Comparison of ENCODE assay signal across 9 mouse cellular contexts in the genomic region with DNA sequence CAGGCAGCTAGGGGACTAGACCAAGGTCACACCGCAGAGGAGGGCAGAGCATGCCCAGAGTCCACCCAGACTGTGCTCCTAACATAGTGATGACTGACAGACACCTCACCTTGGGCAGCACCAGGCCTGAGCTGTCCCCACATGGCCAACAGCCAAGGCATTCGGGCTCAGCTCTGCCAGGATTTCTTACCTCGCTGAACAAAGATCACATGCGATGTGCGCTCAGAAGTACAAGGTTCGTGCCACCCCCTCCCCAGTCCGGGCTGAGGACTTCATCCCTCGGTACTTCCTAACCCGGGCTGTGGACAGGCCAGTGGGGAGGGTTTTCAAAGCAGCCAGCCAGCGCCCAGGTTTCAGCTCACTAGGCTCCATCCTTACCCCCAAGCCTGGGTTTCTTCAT. TPM values are rescaled to one million over a fixed set of nuclear protein-coding genes. Genes with fewer than 3 reads are reported as not detected.
DNase-seq lines count a peak whose midpoint lies in the region; ATAC-seq and TF ChIP-seq lines count a peak whose summit lies in the region.
"Had no signal": no experiment of that assay in that cellular context is flagged by ENCODE, and none has a peak within 500 bp of the region (broad histone marks: within the 10 kb centered on the region; RNA-seq: fewer than 3 reads in every experiment).

No protein-coding gene starts in this region.

- H3K27ac ChIP-seq in heart, embryonic 10.5 days: no peak overlapping the region
- H3K27ac ChIP-seq in embryonic facial prominence, embryonic 13.5 days: no peak overlapping the region
- no peak overlapping the region for H3K27ac ChIP-seq in intestine, postnatal 0 days (ENCODE audit: low read depth, low read length)
- H3K27ac ChIP-seq in liver, embryonic 14.5 days: no peak overlapping the region

- WGBS in heart, embryonic 10.5 days: 34% methylated on average over 10 of the region's 10 CpGs
- 31% methylated on average over 10 of the region's 10 CpGs for whole genome bisulfite sequencing in embryonic facial prominence, embryonic 13.5 days
- WGBS in intestine, postnatal 0 days: 36% methylated on average over 10 of the region's 10 CpGs
- WGBS in liver, embryonic 14.5 days (ENCODE audit: insufficient replicate concordance): 43% methylated on average over 10 of the region's 10 CpGs

- peak overlapping the region; percentile 76 for H3K9ac ChIP-seq in embryonic facial prominence, embryonic 13.5 days
- no peak overlapping the region for H3K9ac ChIP-seq in intestine, postnatal 0 days (ENCODE audit: low read depth, low read length)
- no peak overlapping the region for H3K9ac ChIP-seq in liver, embryonic 14.5 days (replicated peaks)

- no peak for TF ChIP-seq EP300 in liver, embryonic 14.5 days (IDR thresholded peaks at IDR 0.05; ENCODE audit: low read depth)

- peaks cover 84% of the 10 kb centered on the region for H3K27me3 ChIP-seq in heart, embryonic 10.5 days (ENCODE audit: insufficient read depth, poor library complexity, severe bottlenecking)
- peaks cover 49% of the 10 kb centered on the region for H3K27me3 ChIP-seq in embryonic facial prominence, embryonic 13.5 days
- peaks cover 29% of the 10 kb centered on the region for H3K27me3 ChIP-seq in intestine, postnatal 0 days (replicated peaks; ENCODE audit: control insufficient read depth, insufficient read depth, low read length)
- H3K27me3 ChIP-seq in liver, embryonic 14.5 days (ENCODE audit: control insufficient read depth, insufficient read depth, low read length): peaks cover 29% of the 10 kb centered on the region

- TF ChIP-seq CTCF in intestine, postnatal 0 days (IDR thresholded peaks at IDR 0.05; ENCODE audit: low read depth): no peak
- no peak for TF ChIP-seq CTCF in liver, embryonic 14.5 days (IDR thresholded peaks at IDR 0.05; ENCODE audit: low read depth)

- DNase-seq in heart, embryonic 10.5 days (ENCODE audit: low spot score): no peak
- DNase-seq in heart, postnatal 25 days (ENCODE audit: low spot score): no peak
- no peak for DNase-seq in liver, embryonic 14.5 days (ENCODE audit: low read depth in 3 of 3, low spot score in 3 of 3)
- no peak for DNase-seq in urinary bladder, postnatal 25 days (ENCODE audit: low spot score)
- DNase-seq in gastrocnemius, adult 8-10 months (ENCODE audit: low spot score in 2 of 2): no peak
- no peak for DNase-seq in ovary, postnatal 10 days (ENCODE audit: low spot score)
- DNase-seq: right cerebral cortex, adult 18-20 months had no signal

- H3K4me3 ChIP-seq in heart, embryonic 10.5 days: peak overlapping the region; percentile 69
- peak overlapping the region; percentile 60 for H3K4me3 ChIP-seq in embryonic facial prominence, embryonic 13.5 days
- 0 out of 2 replicates have a peak overlapping the region, but pooled peaks have one; percentile 44 for H3K4me3 ChIP-seq in intestine, postnatal 0 days (ENCODE audit: low read depth, low read length)
- no peak overlapping the region for H3K4me3 ChIP-seq in liver, embryonic 14.5 days (ENCODE audit: insufficient read depth in 1 of 2, low read depth in 2 of 2, low read length in 2 of 2)

- H3K4me1 ChIP-seq in heart, embryonic 10.5 days: peaks cover 12% of the 10 kb centered on the region
- peaks cover 29% of the 10 kb centered on the region for H3K4me1 ChIP-seq in embryonic facial prominence, embryonic 13.5 days
- H3K4me1 ChIP-seq in intestine, postnatal 0 days (replicated peaks; ENCODE audit: control insufficient read depth, insufficient read depth, low read length): no peaks in the 10 kb centered on the region
- H3K4me1 ChIP-seq in liver, embryonic 14.5 days (replicated peaks; ENCODE audit: control insufficient read depth in 2 of 2, insufficient read depth in 2 of 2, low read length in 1 of 2): no peaks in the 10 kb centered on the region

- ATAC-seq in embryonic facial prominence, embryonic 13.5 days (ENCODE audit: insufficient number of reproducible peaks, insufficient read depth, low FRiP score, low TSS enrichment, low read depth): no peak
- no peak for ATAC-seq in intestine, postnatal 0 days
- no peak for ATAC-seq in liver, embryonic 14.5 days (ENCODE audit: insufficient read depth)

- no peaks in the 10 kb centered on the region for H3K36me3 ChIP-seq in heart, embryonic 10.5 days
- no peaks in the 10 kb centered on the region for H3K36me3 ChIP-seq in embryonic facial prominence, embryonic 13.5 days
- no peaks in the 10 kb centered on the region for H3K36me3 ChIP-seq in intestine, postnatal 0 days (ENCODE audit: control insufficient read depth, insufficient read depth)
- no peaks in the 10 kb centered on the region for H3K36me3 ChIP-seq in liver, embryonic 14.5 days (replicated peaks; ENCODE audit: control insufficient read depth, insufficient read depth, low read depth)

- H3K4me2 ChIP-seq in embryonic facial prominence, embryonic 13.5 days: peak overlapping the region; percentile 96
- H3K4me2 ChIP-seq in intestine, postnatal 0 days (replicated peaks; ENCODE audit: low read depth): peak overlapping the region; percentile 74
- H3K4me2 ChIP-seq in liver, embryonic 14.5 days (ENCODE audit: low read depth): peak overlapping the region; percentile 44; the same call in 1 of the 2 replicates

- intact Hi-C loops in heart, postnatal 25 days (cut with DNase I): no loop called here

- H3K9me3 ChIP-seq in heart, embryonic 10.5 days: no peaks in the 10 kb centered on the region
- no peaks in the 10 kb centered on the region for H3K9me3 ChIP-seq in embryonic facial prominence, embryonic 13.5 days
- no peaks in the 10 kb centered on the region for H3K9me3 ChIP-seq in intestine, postnatal 0 days (ENCODE audit: control insufficient read depth)
- no peaks in the 10 kb centered on the region for H3K9me3 ChIP-seq in liver, embryonic 14.5 days (ENCODE audit: control insufficient read depth, low read length)

RNA-seq across cellular contexts. Expression of gene Trpv4, which starts 0.8 kb away (rescaled TPM):
- 1.1 TPM in 2 replicates for polyA plus RNA-seq in heart, embryonic 10.5 days (2016; fragmentation: Nextera tagmentation; extraction: Ambion mirVana)
- 1 to 10 TPM; 5.1 to 5.3 TPM for total RNA-seq in heart, postnatal 25 days (2021)
- 10.8 and 13.9 TPM in 2 replicates for polyA plus RNA-seq in embryonic facial prominence, embryonic 13.5 days (2015; fragmentation: Nextera tagmentation; extraction: Ambion mirVana)
- 0.70 and 1.0 TPM in 2 replicates for polyA plus RNA-seq in intestine, postnatal 0 days (2015; fragmentation: Nextera tagmentation; extraction: Ambion mirVana)
- polyA plus RNA-seq in liver, embryonic 14.5 days (2012; rRNA removed): 0.16 and 0.22 TPM in 2 replicates
- 0.14 and 0.15 TPM in 2 replicates for polyA plus RNA-seq in liver, embryonic 14.5 days (2014; fragmentation: Nextera tagmentation; extraction: Ambion mirVana)
- 1 to 10 TPM; 1.3 to 1.7 (median 1.3) TPM for total RNA-seq in gastrocnemius, adult 8-10 months (2022)

RNA-seq across cellular contexts. Expression of gene Gltp, which starts 33.4 kb away (rescaled TPM):
- 65.8 and 71.8 TPM in 2 replicates for polyA plus RNA-seq in heart, embryonic 10.5 days (2016; fragmentation: Nextera tagmentation; extraction: Ambion mirVana)
- total RNA-seq in heart, postnatal 25 days (2021): 10 to 100 TPM; 17.1 to 18.0 TPM
- 88.4 and 94.6 TPM in 2 replicates for polyA plus RNA-seq in embryonic facial prominence, embryonic 13.5 days (2015; fragmentation: Nextera tagmentation; extraction: Ambion mirVana)
- 111 and 115 TPM in 2 replicates for polyA plus RNA-seq in intestine, postnatal 0 days (2015; fragmentation: Nextera tagmentation; extraction: Ambion mirVana)
- polyA plus RNA-seq in liver, embryonic 14.5 days (2012; rRNA removed): 18.4 and 18.5 TPM in 2 replicates
- polyA plus RNA-seq in liver, embryonic 14.5 days (2014; fragmentation: Nextera tagmentation; extraction: Ambion mirVana): 25.4 and 33.0 TPM in 2 replicates
- total RNA-seq in gastrocnemius, adult 8-10 months (2022): 1 to 10 TPM; 4.9 to 8.5 (median 6.7) TPM

RNA-seq across cellular contexts. Expression of gene Tchp, which starts 50.1 kb away (rescaled TPM):
- polyA plus RNA-seq in heart, embryonic 10.5 days (2016; fragmentation: Nextera tagmentation; extraction: Ambion mirVana): 8.8 and 11.4 TPM in 2 replicates
- total RNA-seq in heart, postnatal 25 days (2021): 1 to 10 TPM; 3.5 to 3.6 TPM
- polyA plus RNA-seq in embryonic facial prominence, embryonic 13.5 days (2015; fragmentation: Nextera tagmentation; extraction: Ambion mirVana): 19.6 and 19.8 TPM in 2 replicates
- 3.7 and 4.2 TPM in 2 replicates for polyA plus RNA-seq in intestine, postnatal 0 days (2015; fragmentation: Nextera tagmentation; extraction: Ambion mirVana)
- 5.6 and 7.8 TPM in 2 replicates for polyA plus RNA-seq in liver, embryonic 14.5 days (2012; rRNA removed)
- 1.9 and 2.2 TPM in 2 replicates for polyA plus RNA-seq in liver, embryonic 14.5 days (2014; fragmentation: Nextera tagmentation; extraction: Ambion mirVana)
- total RNA-seq in gastrocnemius, adult 8-10 months (2022): 1 to 10 TPM; 3.1 to 3.9 (median 3.4) TPM

Comparison
In these comparisons a context has a peak if more than half of its experiments do, and no peak if none do; other contexts are left out.
1. H3K4me3 ChIP-seq: peak in heart, embryonic 10.5 days (single experiment), embryonic facial prominence, embryonic 13.5 days (single experiment) and intestine, postnatal 0 days (single experiment); none in liver, embryonic 14.5 days (0 of 2).
2. H3K4me2 ChIP-seq: peak in every context shown above with its lines; median percentile 96 in embryonic facial prominence, embryonic 13.5 days; 74 in intestine, postnatal 0 days; 44 in liver, embryonic 14.5 days.